Mouse (Mus musculus) bone marrow macrophage, adult 2 months (primary cell): ENCODE measurements at regions not wholly inside any gene's neighbourhood (a gene's known extent, or its start where the extent isn't known, plus 50 kb on each side); places are given as distances from the start of the nearest gene placed in this dataset.

Source experiments
- CTCF ChIP-seq: IDR thresholded peaks from 2 replicates; pipeline ENCODE4 v1.5.1; 2012; ENCODE audit warnings: low read depth, mild to moderate bottlenecking, low read length, moderate library complexity
- POLR2A ChIP-seq: IDR thresholded peaks from 2 replicates; pipeline ENCODE4 v1.6.1; 2012; ENCODE audit warnings: mild to moderate bottlenecking, low read depth, low read length, borderline replicate concordance

GRCm38 (mm10) chr3:83676147-83676546 lies 90.0 kb upstream of the Sfrp2 start:
- TF ChIP-seq CTCF (no peak), POLR2A (no peak)
